Mouse (Mus musculus) bone marrow macrophage, adult 2 months (primary cell): ENCODE measurements around the gene Prdx6. TPM values are rescaled to one million over a fixed set of nuclear protein-coding genes. Genes with fewer than 3 reads are reported as not detected.

Source experiments
- H3K27ac ChIP-seq: 2 replicates; pipeline ENCODE4 v1.5.1; 2012; ENCODE audit warnings: low read depth, low read length; ENCODE audit not compliant: insufficient read depth
- H3K4me1 ChIP-seq: 2 replicates; pipeline ENCODE4 v1.6.1; 2012; ENCODE audit warnings: low read length; ENCODE audit not compliant: control insufficient read depth, insufficient read depth
- H3K4me3 ChIP-seq: 2 replicates; pipeline ENCODE4 v1.5.1; 2012; ENCODE audit warnings: mild to moderate bottlenecking, low read length, moderate library complexity; ENCODE audit not compliant: insufficient read depth
- CTCF ChIP-seq: IDR thresholded peaks from 2 replicates; pipeline ENCODE4 v1.5.1; 2012; ENCODE audit warnings: low read depth, mild to moderate bottlenecking, low read length, moderate library complexity
- POLR2A ChIP-seq: IDR thresholded peaks from 2 replicates; pipeline ENCODE4 v1.6.1; 2012; ENCODE audit warnings: mild to moderate bottlenecking, low read depth, low read length, borderline replicate concordance
- polyA plus RNA-seq: library from polyadenylated mRNA; stranded (reverse); fragments of >200 nt; gene quantifications from 2 replicates; pipeline ENCODE4 v1.2.4, GENCODE M21; 2012; ENCODE audit not compliant: missing spikeins, insufficient read depth, insufficient read length

The Prdx6 gene
- polyA plus RNA-seq, 1 experiment = 69.5 TPM

- H3K27ac ChIP-seq = no peak overlapping the region
- no peak overlapping the region for H3K4me3 ChIP-seq
- no peak for TF ChIP-seq POLR2A
- no peak for TF ChIP-seq CTCF
- peaks cover 16% of the 10 kb centered on the region for H3K4me1 ChIP-seq
These were observed 17.1 kb upstream of the Prdx6 start for GRCm38 (mm10) chr1:161268116-161268515.

- TF ChIP-seq CTCF = no peak
- no peak for TF ChIP-seq POLR2A
These were observed 13.9 kb upstream of the Prdx6 start for GRCm38 (mm10) chr1:161264961-161265360.

GRCm38 (mm10) chr1:161263584-161263983 is 12.6 kb upstream of the Prdx6 start:
- Histone ChIP-seq H3K27ac (no peak overlapping the region), H3K4me3 (no peak overlapping the region), H3K4me1 (peaks cover 11% of the 10 kb centered on the region)
- TF ChIP-seq CTCF (no peak), POLR2A (no peak)

More at GRCm38 (mm10) chr1:161264961-161265360, 13.9 kb upstream of the Prdx6 start:
- H3K27ac ChIP-seq = no peak overlapping the region
- peaks cover 16% of the 10 kb centered on the region for H3K4me1 ChIP-seq
- H3K4me3 ChIP-seq = no peak overlapping the region

GRCm38 (mm10) chr1:161262542-161262941 is 11.5 kb upstream of the Prdx6 start:
- H3K4me3 ChIP-seq = no peak overlapping the region
- H3K4me1 ChIP-seq = peaks cover 4% of the 10 kb centered on the region
- no peak overlapping the region for H3K27ac ChIP-seq
- no peak for TF ChIP-seq POLR2A
- TF ChIP-seq CTCF = no peak

- TF ChIP-seq POLR2A (no peak), CTCF (no peak)
- H3K4me3 ChIP-seq = no peak overlapping the region
- no peak overlapping the region for H3K27ac ChIP-seq
- H3K4me1 ChIP-seq = peaks cover 2% of the 10 kb centered on the region
These were observed 9.7 kb upstream of the Prdx6 start for GRCm38 (mm10) chr1:161260761-161261160.

GRCm38 (mm10) chr1:161259142-161259541 is 8.1 kb upstream of the Prdx6 start:
- Histone ChIP-seq H3K27ac (peak overlapping the region; percentile 50), H3K4me3 (no peak overlapping the region), H3K4me1 (peaks cover 3% of the 10 kb centered on the region)
- TF ChIP-seq POLR2A (no peak), CTCF (no peak)

GRCm38 (mm10) chr1:161258331-161258730 is 7.3 kb upstream of the Prdx6 start:
- no peak overlapping the region for H3K27ac ChIP-seq
- H3K4me3 ChIP-seq = no peak overlapping the region
- TF ChIP-seq CTCF = no peak
- TF ChIP-seq POLR2A = no peak
- peaks cover 10% of the 10 kb centered on the region for H3K4me1 ChIP-seq

GRCm38 (mm10) chr1:161256918-161257317 is 5.9 kb upstream of the Prdx6 start:
- no peak overlapping the region for H3K4me3 ChIP-seq
- no peak overlapping the region for H3K27ac ChIP-seq
- TF ChIP-seq CTCF = no peak
- TF ChIP-seq POLR2A = no peak
- peaks cover 15% of the 10 kb centered on the region for H3K4me1 ChIP-seq

- TF ChIP-seq POLR2A = no peak
- TF ChIP-seq CTCF = no peak
- no peak overlapping the region for H3K27ac ChIP-seq
- H3K4me3 ChIP-seq = no peak overlapping the region
- peaks cover 20% of the 10 kb centered on the region for H3K4me1 ChIP-seq
These were observed 3.3 kb upstream of the Prdx6 start for GRCm38 (mm10) chr1:161254361-161254760.

GRCm38 (mm10) chr1:161252901-161253300 is 1.9 kb upstream of the Prdx6 start:
- Histone ChIP-seq H3K27ac (no peak overlapping the region), H3K4me3 (no peak overlapping the region), H3K4me1 (peaks cover 33% of the 10 kb centered on the region)
- TF ChIP-seq CTCF (no peak), POLR2A (no peak)

GRCm38 (mm10) chr1:161252365-161252764 is 1.3 kb upstream of the Prdx6 start:
- Histone ChIP-seq H3K4me3 (no peak overlapping the region), H3K4me1 (peaks cover 33% of the 10 kb centered on the region), H3K27ac (no peak overlapping the region)
- TF ChIP-seq CTCF (no peak), POLR2A (no peak)
